In the genomic region with DNA sequence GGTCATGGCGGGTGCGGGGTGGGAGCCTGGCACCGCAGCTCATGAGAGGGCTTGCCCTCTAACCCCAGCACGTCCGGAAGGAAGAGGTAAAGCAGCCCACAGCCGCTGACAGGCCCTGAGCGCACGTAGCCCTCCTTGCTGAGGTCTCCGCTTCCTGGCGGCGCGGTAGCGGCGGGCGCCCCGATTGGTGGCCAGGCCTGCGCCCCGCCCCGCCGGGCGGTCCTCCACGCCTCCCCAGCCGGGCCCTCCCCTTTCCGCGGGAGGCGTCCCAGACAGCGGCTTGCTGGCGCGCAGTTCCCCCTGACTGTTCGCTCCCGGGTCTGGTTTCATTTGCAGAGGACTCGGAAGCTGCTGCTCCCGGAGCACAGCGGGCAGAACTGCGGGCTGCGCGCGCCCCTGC, we compare ENCODE assay signal across 8 mouse cellular contexts.
DNase-seq lines count a peak whose midpoint lies in the region; ATAC-seq and TF ChIP-seq lines count a peak whose summit lies in the region.

No protein-coding gene starts in this region.

- intact Hi-C loops in left cerebral cortex, postnatal 10 days (cut with DNase I), result no loop called here

- H3K9ac ChIP-seq in hindbrain, postnatal 0 days (replicated peaks; ENCODE audit: low read length), result peak overlapping the region; percentile 46

- H3K9me3 ChIP-seq in hindbrain, postnatal 0 days (ENCODE audit: low read length), result no peaks in the 10 kb centered on the region

- no peaks in the 10 kb centered on the region for H3K36me3 ChIP-seq in hindbrain, postnatal 0 days (ENCODE audit: insufficient read depth, low read length)

- no peak overlapping the region; the same call in 1 of the 2 replicates for H3K27ac ChIP-seq in hindbrain, postnatal 0 days

- no peak for TF ChIP-seq CTCF in hindbrain, postnatal 0 days (IDR thresholded peaks at IDR 0.05; ENCODE audit: low read depth)

- 1% methylated on average over 26 of the region's 38 CpGs for WGBS in hindbrain, postnatal 0 days

- no peaks in the 10 kb centered on the region for H3K27me3 ChIP-seq in hindbrain, postnatal 0 days (ENCODE audit: insufficient read depth, low read length)

- peak overlapping the region; percentile 55 for H3K4me2 ChIP-seq in hindbrain, postnatal 0 days (ENCODE audit: low read depth, low read length)

- H3K4me1 ChIP-seq in hindbrain, postnatal 0 days (ENCODE audit: insufficient read depth, low read length), result no peaks in the 10 kb centered on the region

- ATAC-seq in hindbrain, postnatal 0 days, result peak; percentile 72
- peak; percentile 82 for ATAC-seq in megakaryocyte, adult 5-6 weeks (ENCODE audit: poor library complexity, severe bottlenecking)

- H3K4me3 ChIP-seq in hindbrain, postnatal 0 days (ENCODE audit: low read length), result peak overlapping the region; percentile 54

- peak; percentile 10 for DNase-seq in NIH3T3 (ENCODE audit: low read depth)
- peak; percentile 78 for DNase-seq in embryo, embryonic 10 days (ENCODE audit: low spot score)
- peak; percentile 76 for DNase-seq in gastrocnemius, postnatal 25 days
- DNase-seq in hindbrain, postnatal 0 days (ENCODE audit: low spot score), result peak; percentile 75
- DNase-seq in left cerebral cortex, postnatal 10 days (ENCODE audit: extremely low spot score in 1 of 2, low spot score in 2 of 2), result peak; percentile 17 to 78
- DNase-seq in right cerebral cortex, adult 2 months (ENCODE audit: low spot score in 2 of 2), result peak; percentile 11 to 28
- DNase-seq in urinary bladder, adult 2 months (ENCODE audit: low spot score), result peak; percentile 38

Comparison
In these comparisons a context has a peak if more than half of its experiments do, and no peak if none do; other contexts are left out.
1. DNase-seq: peak in every context shown above with its lines; median percentile 78 in embryo, embryonic 10 days; 76 in gastrocnemius, postnatal 25 days; 75 in hindbrain, postnatal 0 days; 48 in left cerebral cortex, postnatal 10 days; 38 in urinary bladder, adult 2 months; 20 in right cerebral cortex, adult 2 months; 10 in NIH3T3.